ENCODE assay signal across 9 mouse cellular contexts in genomic region chr12:69130486-69130885, GRCm38 (mm10). TPM values are rescaled to one million over a fixed set of nuclear protein-coding genes. Genes with fewer than 3 reads are reported as not detected.
DNase-seq lines count a peak whose midpoint lies in the region; ATAC-seq and TF ChIP-seq lines count a peak whose summit lies in the region.
"Had no signal": no experiment of that assay in that cellular context is flagged by ENCODE, and none has a peak within 500 bp of the region (broad histone marks: within the 10 kb centered on the region; RNA-seq: fewer than 3 reads in every experiment).

No protein-coding gene starts in this region.

- H3K4me3 ChIP-seq in midbrain, embryonic 10.5 days = 0 out of 2 replicates have a peak overlapping the region, but pooled peaks have one; percentile 4
- no peak overlapping the region for H3K4me3 ChIP-seq in midbrain, embryonic 15.5 days
- H3K4me3 ChIP-seq in embryonic facial prominence, embryonic 14.5 days (ENCODE audit: low read depth, low read length) = no peak overlapping the region
- no peak overlapping the region for H3K4me3 ChIP-seq in limb, embryonic 14.5 days (replicated peaks; ENCODE audit: low read length)
- no peak overlapping the region for H3K4me3 ChIP-seq in stomach, postnatal 0 days (ENCODE audit: low read depth, low read length)

- no peak for ATAC-seq in midbrain, embryonic 15.5 days (replicated peaks)
- ATAC-seq in embryonic facial prominence, embryonic 14.5 days (ENCODE audit: low read depth) = no peak
- no peak for ATAC-seq in limb, embryonic 14.5 days (ENCODE audit: low FRiP score, low read depth)
- ATAC-seq in stomach, postnatal 0 days (ENCODE audit: low FRiP score, low TSS enrichment) = no peak

- intact Hi-C loops in left cerebral cortex, postnatal 14 days (cut with DNase I) = loop anchor here (5.0 kb wide), 1 partner anchor 1698 kb away; no protein-coding TSS in a partner anchor
- intact Hi-C loops in left cerebral cortex, postnatal 36 days (cut with DNase I) = no loop called here

- H3K36me3 ChIP-seq in midbrain, embryonic 10.5 days = no peaks in the 10 kb centered on the region
- no peaks in the 10 kb centered on the region for H3K36me3 ChIP-seq in midbrain, embryonic 15.5 days (replicated peaks)
- H3K36me3 ChIP-seq in embryonic facial prominence, embryonic 14.5 days (ENCODE audit: control insufficient read depth, insufficient read depth, low read length) = no peaks in the 10 kb centered on the region
- H3K36me3 ChIP-seq in limb, embryonic 14.5 days (ENCODE audit: control insufficient read depth, insufficient read depth, low read length) = no peaks in the 10 kb centered on the region
- no peaks in the 10 kb centered on the region for H3K36me3 ChIP-seq in stomach, postnatal 0 days (ENCODE audit: control insufficient read depth, insufficient read depth, low read length)

- TF ChIP-seq EP300 in stomach, postnatal 0 days (optimal IDR thresholded peaks at IDR 0.05) = no peak

- no peaks in the 10 kb centered on the region for H3K27me3 ChIP-seq in midbrain, embryonic 10.5 days (ENCODE audit: low read depth, poor library complexity, severe bottlenecking)
- H3K27me3 ChIP-seq in midbrain, embryonic 15.5 days (replicated peaks) = no peaks in the 10 kb centered on the region
- H3K27me3 ChIP-seq in embryonic facial prominence, embryonic 14.5 days (replicated peaks; ENCODE audit: control insufficient read depth, insufficient read depth, low read length) = no peaks in the 10 kb centered on the region
- H3K27me3 ChIP-seq in limb, embryonic 14.5 days (ENCODE audit: control insufficient read depth, insufficient read depth, low read length) = no peaks in the 10 kb centered on the region
- no peaks in the 10 kb centered on the region for H3K27me3 ChIP-seq in stomach, postnatal 0 days (ENCODE audit: control insufficient read depth, insufficient read depth, low read length)

- TF ChIP-seq POLR2A in limb, embryonic 14.5 days (IDR thresholded peaks at IDR 0.05; ENCODE audit: borderline replicate concordance, extremely low read depth, insufficient read depth, insufficient read length) = no peak

- H3K4me2 ChIP-seq in midbrain, embryonic 15.5 days = no peak overlapping the region
- 0 out of 2 replicates have a peak overlapping the region, but pooled peaks have one; percentile 26 for H3K4me2 ChIP-seq in embryonic facial prominence, embryonic 14.5 days (ENCODE audit: low read depth, low read length)
- H3K4me2 ChIP-seq in limb, embryonic 14.5 days (replicated peaks; ENCODE audit: low read depth, low read length, severe bottlenecking) = peak overlapping the region; percentile 16; the same call in 1 of the 2 replicates
- H3K4me2 ChIP-seq in stomach, postnatal 0 days (replicated peaks; ENCODE audit: low read depth) = peak overlapping the region; percentile 32

- no peak overlapping the region for H3K27ac ChIP-seq in midbrain, embryonic 10.5 days (replicated peaks)
- no peak overlapping the region for H3K27ac ChIP-seq in midbrain, embryonic 15.5 days
- no peak overlapping the region for H3K27ac ChIP-seq in embryonic facial prominence, embryonic 14.5 days (replicated peaks; ENCODE audit: low read depth, low read length)
- H3K27ac ChIP-seq in limb, embryonic 14.5 days (replicated peaks; ENCODE audit: low read depth, low read length) = no peak overlapping the region
- no peak overlapping the region for H3K27ac ChIP-seq in stomach, postnatal 0 days (replicated peaks)

- no peaks in the 10 kb centered on the region for H3K9me3 ChIP-seq in midbrain, embryonic 10.5 days (replicated peaks)
- no peaks in the 10 kb centered on the region for H3K9me3 ChIP-seq in midbrain, embryonic 15.5 days
- H3K9me3 ChIP-seq in embryonic facial prominence, embryonic 14.5 days (ENCODE audit: control insufficient read depth, low read length) = no peaks in the 10 kb centered on the region
- no peaks in the 10 kb centered on the region for H3K9me3 ChIP-seq in limb, embryonic 14.5 days (ENCODE audit: control insufficient read depth, low read length)
- H3K9me3 ChIP-seq in stomach, postnatal 0 days (ENCODE audit: control insufficient read depth, low read length) = no peaks in the 10 kb centered on the region

- TF ChIP-seq CTCF in stomach, postnatal 0 days (IDR thresholded peaks at IDR 0.05; ENCODE audit: low read depth) = no peak

- 73% methylated on average over 12 of the region's 12 CpGs for WGBS in midbrain, embryonic 10.5 days
- 76% methylated on average over 12 of the region's 12 CpGs for whole genome bisulfite sequencing in midbrain, embryonic 15.5 days
- WGBS in embryonic facial prominence, embryonic 14.5 days = 71% methylated on average over 12 of the region's 12 CpGs
- 65% methylated on average over 12 of the region's 12 CpGs for WGBS in limb, embryonic 14.5 days
- WGBS in stomach, postnatal 0 days = 77% methylated on average over 12 of the region's 12 CpGs

- H3K9ac ChIP-seq in midbrain, embryonic 15.5 days = no peak overlapping the region
- no peak overlapping the region for H3K9ac ChIP-seq in embryonic facial prominence, embryonic 14.5 days (ENCODE audit: low read depth, low read length)
- H3K9ac ChIP-seq in limb, embryonic 14.5 days (ENCODE audit: low read depth, low read length, severe bottlenecking) = no peak overlapping the region
- H3K9ac ChIP-seq in stomach, postnatal 0 days (ENCODE audit: low read length) = no peak overlapping the region

- DNase-seq in midbrain, embryonic 10.5 days (ENCODE audit: low spot score) = no peak
- no peak for DNase-seq in embryonic facial prominence, embryonic 14.5 days (ENCODE audit: low spot score)
- DNase-seq in limb, embryonic 14.5 days (ENCODE audit: low spot score) = no peak
- no peak for DNase-seq in stomach, postnatal 0 days (ENCODE audit: low spot score)
- DNase-seq in left cerebral cortex, postnatal 14 days (ENCODE audit: low spot score in 2 of 2) = no peak
- no peak for DNase-seq in left cerebral cortex, postnatal 36 days (ENCODE audit: low spot score in 2 of 2)
- DNase-seq: gastrocnemius, postnatal 36 days; lung, adult 18-20 months had no signal

- H3K4me1 ChIP-seq in midbrain, embryonic 10.5 days = peaks cover 10% of the 10 kb centered on the region; the same call in 1 of the 2 replicates
- no peaks in the 10 kb centered on the region for H3K4me1 ChIP-seq in midbrain, embryonic 15.5 days
- H3K4me1 ChIP-seq in embryonic facial prominence, embryonic 14.5 days (ENCODE audit: control insufficient read depth, insufficient read depth, low read length) = no peaks in the 10 kb centered on the region
- peaks cover 4% of the 10 kb centered on the region; the same call in 1 of the 2 replicates for H3K4me1 ChIP-seq in limb, embryonic 14.5 days (ENCODE audit: control insufficient read depth, insufficient read depth, low read length)
- H3K4me1 ChIP-seq in stomach, postnatal 0 days (replicated peaks; ENCODE audit: control insufficient read depth, insufficient read depth) = no peaks in the 10 kb centered on the region

RNA-seq across cellular contexts. Expression of gene Rps29, which starts 28.5 kb away (rescaled TPM):
- 1,159 and 1,322 TPM in 2 replicates for polyA plus RNA-seq in midbrain, embryonic 10.5 days (2016; fragmentation: Nextera tagmentation; extraction: Ambion mirVana)
- 1,021 and 1,031 TPM in 2 replicates for polyA plus RNA-seq in midbrain, embryonic 15.5 days (2015; fragmentation: Nextera tagmentation; extraction: Ambion mirVana)
- polyA plus RNA-seq in embryonic facial prominence, embryonic 14.5 days (2014; fragmentation: Nextera tagmentation; extraction: Ambion mirVana) = 1,758 and 2,055 TPM in 2 replicates
- 2,273 and 3,523 TPM in 2 replicates for polyA plus RNA-seq in limb, embryonic 14.5 days (2012; rRNA removed)
- polyA plus RNA-seq in limb, embryonic 14.5 days (2014; fragmentation: Nextera tagmentation; extraction: Ambion mirVana) = 1,759 and 1,849 TPM in 2 replicates
- 1,988 and 2,229 TPM in 2 replicates for polyA plus RNA-seq in stomach, postnatal 0 days (2015; fragmentation: Nextera tagmentation; extraction: Ambion mirVana)
- total RNA-seq in left cerebral cortex, postnatal 14 days (2021) = 1,000 to 10,000 TPM in 1 of 2 experiments, 100 to 1,000 TPM in 1; 970 to 1,045 TPM
- total RNA-seq in left cerebral cortex, postnatal 36 days (2021) = 1,000 to 10,000 TPM; 1,009 to 1,161 TPM

RNA-seq across cellular contexts. Expression of gene Lrr1, which starts 38.1 kb away (rescaled TPM):
- 33.3 and 35.8 TPM in 2 replicates for polyA plus RNA-seq in midbrain, embryonic 10.5 days (2016; fragmentation: Nextera tagmentation; extraction: Ambion mirVana)
- 2.7 and 3.3 TPM in 2 replicates for polyA plus RNA-seq in midbrain, embryonic 15.5 days (2015; fragmentation: Nextera tagmentation; extraction: Ambion mirVana)
- polyA plus RNA-seq in embryonic facial prominence, embryonic 14.5 days (2014; fragmentation: Nextera tagmentation; extraction: Ambion mirVana) = 16.9 and 18.4 TPM in 2 replicates
- 11.8 and 14.1 TPM in 2 replicates for polyA plus RNA-seq in limb, embryonic 14.5 days (2012; rRNA removed)
- polyA plus RNA-seq in limb, embryonic 14.5 days (2014; fragmentation: Nextera tagmentation; extraction: Ambion mirVana) = 17.4 and 19.8 TPM in 2 replicates
- 4.3 and 5.2 TPM in 2 replicates for polyA plus RNA-seq in stomach, postnatal 0 days (2015; fragmentation: Nextera tagmentation; extraction: Ambion mirVana)
- total RNA-seq in left cerebral cortex, postnatal 14 days (2021) = under 1 TPM in 1 of 2 experiments, not detected in 1; 0.44 TPM
- not detected for total RNA-seq in left cerebral cortex, postnatal 36 days (2021)
- total RNA-seq: gastrocnemius, postnatal 36 days had no signal

RNA-seq across cellular contexts. Expression of gene Rpl36al, which starts 53.4 kb away (rescaled TPM):
- polyA plus RNA-seq in midbrain, embryonic 10.5 days (2016; fragmentation: Nextera tagmentation; extraction: Ambion mirVana) = 467 and 542 TPM in 2 replicates
- polyA plus RNA-seq in midbrain, embryonic 15.5 days (2015; fragmentation: Nextera tagmentation; extraction: Ambion mirVana) = 274 and 297 TPM in 2 replicates
- polyA plus RNA-seq in embryonic facial prominence, embryonic 14.5 days (2014; fragmentation: Nextera tagmentation; extraction: Ambion mirVana) = 562 and 692 TPM in 2 replicates
- polyA plus RNA-seq in limb, embryonic 14.5 days (2012; rRNA removed) = 316 and 600 TPM in 2 replicates
- 586 and 646 TPM in 2 replicates for polyA plus RNA-seq in limb, embryonic 14.5 days (2014; fragmentation: Nextera tagmentation; extraction: Ambion mirVana)
- 843 and 974 TPM in 2 replicates for polyA plus RNA-seq in stomach, postnatal 0 days (2015; fragmentation: Nextera tagmentation; extraction: Ambion mirVana)
- total RNA-seq in left cerebral cortex, postnatal 14 days (2021) = 100 to 1,000 TPM; 172 to 191 TPM
- total RNA-seq in left cerebral cortex, postnatal 36 days (2021) = 100 to 1,000 TPM; 165 to 192 TPM

RNA-seq across cellular contexts. Expression of gene Mgat2, which starts 53.5 kb away (rescaled TPM):
- 32.6 and 34.3 TPM in 2 replicates for polyA plus RNA-seq in midbrain, embryonic 10.5 days (2016; fragmentation: Nextera tagmentation; extraction: Ambion mirVana)
- 38.5 and 39.4 TPM in 2 replicates for polyA plus RNA-seq in midbrain, embryonic 15.5 days (2015; fragmentation: Nextera tagmentation; extraction: Ambion mirVana)
- polyA plus RNA-seq in embryonic facial prominence, embryonic 14.5 days (2014; fragmentation: Nextera tagmentation; extraction: Ambion mirVana) = 65.5 and 66.1 TPM in 2 replicates
- polyA plus RNA-seq in limb, embryonic 14.5 days (2012; rRNA removed) = 30.1 and 31.0 TPM in 2 replicates
- polyA plus RNA-seq in limb, embryonic 14.5 days (2014; fragmentation: Nextera tagmentation; extraction: Ambion mirVana) = 59.1 and 60.8 TPM in 2 replicates
- 52.3 and 54.4 TPM in 2 replicates for polyA plus RNA-seq in stomach, postnatal 0 days (2015; fragmentation: Nextera tagmentation; extraction: Ambion mirVana)
- total RNA-seq in left cerebral cortex, postnatal 14 days (2021) = 10 to 100 TPM; 30.7 to 34.9 TPM
- 10 to 100 TPM; 27.3 to 30.7 TPM for total RNA-seq in left cerebral cortex, postnatal 36 days (2021)
